Mouse (Mus musculus): ENCODE results near the gene C1ql3. TPM values are rescaled to one million over a fixed set of nuclear protein-coding genes. Genes with fewer than 3 reads are reported as not detected.

C1ql3 gene
- not detected for polyA plus RNA-seq (2017; shearing (Covaris generic))

GRCm38 (mm10) chr2:13011472-13011871 is at the start of gene C1ql3:
Gene C1ql3 (minus strand): TSS chr2:13011806.

Other genes starting within 250 kb of the C1ql3 start
- gene Pter, start 87.8 kb downstream of the C1ql3 start, polyA plus RNA-seq (2017; shearing (Covaris generic)): 1.5 TPM

All from effector memory CD4-positive, alpha-beta T cell, adult 7 months (primary cell).